Mouse (Mus musculus): ENCODE measurements around the gene Dbp.

DNA sequence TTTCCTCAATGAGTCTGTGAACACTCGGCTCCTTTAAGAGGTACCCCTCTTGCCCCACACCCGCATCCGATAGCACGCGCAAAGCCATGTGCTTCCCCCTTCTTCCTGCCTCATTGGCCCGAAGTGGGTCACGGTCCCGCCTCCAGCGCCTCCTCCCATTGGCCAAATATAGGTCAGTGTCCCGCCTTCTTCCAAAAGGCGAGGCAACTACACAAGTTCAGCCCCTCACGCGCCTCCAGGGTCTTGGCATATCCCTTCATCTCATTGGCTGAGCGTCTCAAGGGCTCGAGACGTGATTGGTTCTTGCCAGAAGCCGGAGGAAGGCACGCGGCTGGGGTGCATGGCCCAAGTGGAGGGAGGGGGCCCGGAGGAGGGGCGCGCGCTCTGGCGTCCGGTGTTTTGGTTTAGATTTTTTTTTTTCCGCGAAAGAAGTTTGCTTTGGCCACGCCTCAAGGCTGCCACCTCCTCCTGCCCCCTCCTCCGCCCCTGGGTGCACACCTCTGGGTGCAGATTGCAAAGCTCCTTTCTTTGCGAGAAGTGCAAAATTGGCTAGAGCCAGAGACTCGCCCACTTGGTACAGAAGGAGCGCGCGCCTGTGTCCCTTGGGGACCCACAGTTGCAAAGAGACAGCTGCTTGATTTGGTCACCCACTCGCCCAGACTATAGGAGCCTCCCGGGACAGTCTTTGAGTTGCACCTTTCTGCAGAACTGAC is at the start of gene Dbp:
- TF ChIP-seq CTCF (IDR thresholded peaks at IDR 0.05; ENCODE audit: low read depth) (no peak), EP300 (IDR thresholded peaks at IDR 0.05; ENCODE audit: low read depth) (0 out of 2 replicates have a peak, but pooled peaks have one; percentile 6)
